Mouse (Mus musculus): ENCODE measurements at regions not wholly inside any gene's neighbourhood (a gene's known extent, or its start where the extent isn't known, plus 50 kb on each side); places are given as distances from the start of the nearest gene placed in this dataset.

- peak; percentile 57 for ATAC-seq (replicated peaks; ENCODE audit: low read depth, poor library complexity, severe bottlenecking)
Measured at GRCm38 (mm10) chr16:3231566-3231965, 359.3 kb upstream of the Olfr161 start.

DNA sequence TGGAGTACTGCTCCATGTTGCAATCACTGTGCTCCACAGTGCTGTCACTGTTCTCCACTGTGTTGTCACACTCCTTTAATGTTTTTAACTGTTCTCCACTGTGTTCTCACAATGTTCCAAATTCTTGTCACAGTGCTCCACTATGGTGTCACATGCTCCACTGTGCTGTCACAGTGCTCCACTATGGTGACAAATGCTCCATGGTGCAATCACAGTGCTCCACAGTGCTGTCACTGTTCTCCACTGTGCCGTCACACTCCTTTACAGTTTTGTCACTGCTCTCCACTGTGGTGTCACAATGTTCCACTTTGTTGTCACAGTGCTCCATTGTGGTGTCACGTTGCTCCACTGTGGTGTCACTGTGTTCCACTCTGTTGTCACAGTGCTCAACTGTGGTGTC lies 358.2 kb upstream of the Olfr161 start:
- no peak for ATAC-seq (replicated peaks; ENCODE audit: low read depth, poor library complexity, severe bottlenecking)

DNA sequence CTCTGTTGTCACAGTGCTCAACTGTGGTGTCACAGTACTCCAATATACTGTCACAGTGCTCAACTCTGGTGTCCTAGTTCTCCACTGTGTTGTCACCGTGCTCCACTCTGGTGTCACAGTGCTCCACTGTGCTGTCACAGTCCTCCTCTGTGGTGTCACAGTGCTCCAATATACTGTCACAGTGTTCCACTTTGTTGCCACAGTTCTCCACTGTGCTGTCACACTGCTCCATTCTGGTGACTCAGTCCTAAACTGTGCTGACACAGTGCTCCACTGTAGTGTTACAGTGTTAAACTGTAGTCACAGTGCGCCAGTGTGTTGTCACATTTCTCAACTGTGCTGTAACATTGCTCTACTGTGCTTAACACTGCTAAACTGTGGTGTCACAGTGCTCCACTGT lies 356.8 kb upstream of the Olfr161 start:
- ATAC-seq (replicated peaks; ENCODE audit: low read depth, poor library complexity, severe bottlenecking): 0 out of 2 replicates have a peak, but pooled peaks have one; percentile 2

GRCm38 (mm10) chr16:3240982-3241719 lies 349.7 kb upstream of the Olfr161 start:
- no peak for ATAC-seq (replicated peaks; ENCODE audit: low read depth, poor library complexity, severe bottlenecking)

DNA sequence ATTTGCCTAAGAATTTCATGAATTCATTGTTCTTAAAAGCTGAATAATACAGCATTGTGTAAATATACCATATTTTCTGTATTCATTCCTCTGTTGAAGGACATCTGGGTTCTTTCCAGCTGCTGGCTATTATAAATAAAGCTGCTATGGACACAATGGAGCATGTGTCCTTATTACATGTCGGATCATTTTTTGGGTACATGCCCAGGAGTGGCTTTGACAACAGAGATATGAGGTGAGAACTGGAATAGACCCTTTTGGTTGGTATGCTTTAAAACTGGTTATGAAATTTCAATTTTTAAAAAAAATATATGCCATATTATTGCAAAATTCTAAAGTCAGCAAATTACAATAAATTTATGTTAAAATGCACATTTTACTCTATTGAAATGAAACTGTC lies 348.9 kb upstream of the Olfr161 start:
- no peak for ATAC-seq (replicated peaks; ENCODE audit: low read depth, poor library complexity, severe bottlenecking)

DNA sequence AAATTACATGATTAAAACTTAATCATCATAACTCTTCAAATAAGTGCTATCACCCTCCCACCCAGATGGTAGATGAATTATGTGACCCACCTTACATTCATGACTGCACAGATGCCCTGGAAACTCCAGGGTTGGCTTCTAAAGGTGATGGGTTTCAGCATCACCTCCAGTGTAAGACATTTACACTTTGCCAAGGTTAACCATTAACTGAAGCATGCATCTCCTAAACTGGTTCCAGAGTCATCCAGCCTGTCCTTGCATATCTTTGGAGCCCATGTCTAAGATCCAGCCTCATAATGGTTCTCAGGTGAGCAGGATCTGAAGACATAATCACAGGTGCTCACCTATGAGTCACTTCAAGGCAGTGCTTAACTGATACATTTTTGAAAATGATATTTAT lies 344.4 kb upstream of the Olfr161 start:
- no peak for ATAC-seq (replicated peaks; ENCODE audit: low read depth, poor library complexity, severe bottlenecking)

GRCm38 (mm10) chr16:3247006-3247754 lies 343.7 kb upstream of the Olfr161 start:
- ATAC-seq (replicated peaks; ENCODE audit: low read depth, poor library complexity, severe bottlenecking): no peak

GRCm38 (mm10) chr16:3247755-3248110 lies 343.1 kb upstream of the Olfr161 start:
- no peak for ATAC-seq (replicated peaks; ENCODE audit: low read depth, poor library complexity, severe bottlenecking)

DNA sequence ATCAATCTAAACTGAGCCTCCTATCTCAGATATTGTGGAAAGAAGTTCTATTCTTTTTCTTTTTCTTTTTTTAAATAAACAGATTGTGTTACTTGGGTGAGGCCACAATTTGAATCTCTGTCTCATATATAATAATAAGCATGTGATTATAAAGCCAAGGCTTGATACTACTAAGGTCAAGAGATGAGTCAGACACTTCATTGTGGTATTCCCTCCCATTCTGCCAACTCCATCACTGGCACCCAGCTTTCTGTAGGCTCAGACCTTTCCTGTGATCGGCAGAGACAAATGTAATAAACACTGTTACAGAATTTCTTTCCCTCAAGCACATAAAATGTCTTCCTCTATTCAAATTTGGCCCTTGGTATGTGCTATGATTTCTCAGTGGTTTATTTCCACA lies 337.0 kb upstream of the Olfr161 start:
- ATAC-seq (replicated peaks; ENCODE audit: low read depth, poor library complexity, severe bottlenecking): no peak

GRCm38 (mm10) chr16:3256051-3256450 lies 334.8 kb upstream of the Olfr161 start:
- ATAC-seq (replicated peaks; ENCODE audit: low read depth, poor library complexity, severe bottlenecking): no peak

GRCm38 (mm10) chr16:3265351-3265750 lies 325.5 kb upstream of the Olfr161 start:
- no peak for ATAC-seq (replicated peaks; ENCODE audit: low read depth, poor library complexity, severe bottlenecking)

DNA sequence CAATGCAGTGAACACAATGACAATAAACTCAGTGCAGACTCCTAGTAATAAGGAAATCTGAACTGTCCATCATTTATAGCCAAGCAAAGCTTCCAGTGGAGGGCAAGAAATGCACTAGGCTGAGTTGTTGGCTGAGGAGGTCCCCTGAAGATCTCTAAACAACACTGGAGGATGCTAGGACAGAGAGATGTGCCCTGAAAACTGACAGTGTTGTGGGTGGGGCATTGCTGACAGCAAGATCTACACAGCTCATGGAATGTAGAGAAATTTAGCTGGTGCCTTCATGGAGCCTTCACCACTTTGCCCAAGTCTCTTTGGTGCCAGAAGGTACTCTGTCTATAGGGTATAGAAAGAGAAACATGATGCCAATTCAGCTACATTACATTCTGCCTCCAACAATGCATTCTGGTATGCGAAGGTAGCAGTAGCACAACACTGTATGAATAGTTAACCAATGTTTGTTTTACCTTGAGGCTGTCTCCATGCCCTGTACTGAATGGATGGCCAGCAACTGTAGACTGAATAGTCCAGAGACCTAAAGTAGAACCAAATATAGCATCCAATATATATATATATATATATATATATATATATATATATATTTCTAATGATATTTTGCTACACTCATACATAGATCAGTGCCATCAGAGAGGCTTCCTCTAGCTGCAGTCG lies 318.9 kb upstream of the Olfr161 start:
- ATAC-seq (replicated peaks; ENCODE audit: low read depth, poor library complexity, severe bottlenecking): no peak

DNA sequence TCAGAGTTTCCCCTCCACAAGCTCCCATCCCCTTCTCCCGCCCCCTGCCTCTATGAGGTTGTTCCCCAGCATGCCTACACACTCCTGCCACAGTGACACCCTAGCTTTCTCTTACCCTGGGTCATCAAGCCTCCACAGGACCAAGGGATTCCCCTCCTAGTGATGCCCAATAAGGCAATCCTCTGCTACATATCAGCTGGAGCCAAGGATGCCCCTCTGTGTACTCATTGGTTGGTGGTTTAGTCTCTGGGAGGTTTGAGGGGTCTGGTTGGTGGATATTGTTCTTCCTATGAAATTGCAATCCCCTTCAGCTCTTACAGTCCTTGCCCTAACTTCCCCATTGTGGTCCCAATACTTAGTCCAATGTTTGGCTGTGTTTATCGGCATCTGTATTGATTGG lies 317.4 kb upstream of the Olfr161 start:
- no peak for ATAC-seq (replicated peaks; ENCODE audit: low read depth, poor library complexity, severe bottlenecking)

Measured in common myeloid progenitor, adult 5-6 weeks (primary cell).